Mouse (Mus musculus) liver, embryonic 14.5 days (tissue): Measurements from ENCODE around the gene Plcl2.

Source experiments
- CTCF ChIP-seq: IDR thresholded peaks from 2 replicates; pipeline ENCODE4 v1.5.1; 2016; ENCODE audit warnings: antibody characterized with exemption, low read depth, control low read depth
- EP300 ChIP-seq: IDR thresholded peaks from 2 replicates; pipeline ENCODE4 v1.6.1; 2016; ENCODE audit warnings: antibody characterized with exemption, low read depth

DNA sequence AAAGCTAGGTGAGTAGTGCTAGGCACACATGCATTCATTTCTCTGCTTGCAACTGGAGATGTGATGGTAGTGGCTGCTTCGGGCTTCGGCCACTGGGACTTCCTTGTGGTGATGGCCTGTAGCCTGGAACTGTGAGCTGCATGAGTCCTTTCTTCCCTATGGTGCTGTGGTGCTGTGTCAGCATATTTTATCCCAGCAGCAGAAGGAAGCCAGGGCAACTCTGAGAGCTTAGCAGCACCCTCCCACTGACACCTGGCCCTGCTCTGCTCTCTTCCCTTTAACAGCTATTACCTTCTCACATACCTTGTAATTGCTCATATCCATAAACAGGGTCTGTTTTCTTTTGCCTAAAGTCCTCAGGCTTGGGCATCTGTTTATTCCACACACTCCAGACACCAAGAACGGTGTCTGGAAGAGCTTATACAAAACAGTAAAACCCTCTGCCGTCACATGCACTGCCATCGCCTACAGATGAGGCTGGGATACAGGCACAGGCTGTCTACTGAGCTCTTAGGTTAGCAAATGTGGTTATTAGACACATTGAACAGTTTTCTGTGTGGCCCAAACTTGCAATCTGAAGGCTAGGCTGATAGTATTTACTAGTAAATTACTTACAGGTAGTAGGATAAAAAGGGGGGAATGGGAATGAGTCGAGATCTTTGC lies 139.7 kb downstream of the Plcl2 start:
- no peak for TF ChIP-seq EP300
- no peak for TF ChIP-seq CTCF
